Mouse (Mus musculus): ENCODE measurements around the gene C330007P06Rik. TPM values are rescaled to one million over a fixed set of nuclear protein-coding genes. Genes with fewer than 3 reads are reported as not detected.
A peak's percentile ranks its signal among the peaks of the same experiment; 100 is the strongest.
"Not testable (repeated sequence)": the region's sequence is repeated elsewhere in the genome, so short reads cannot be mapped to it uniquely, and the experiment has no call there.

C330007P06Rik gene
- total and polyA plus RNA-seq, 3 experiments, result 7.4 to 17.4 (median 15.7) TPM

DNA sequence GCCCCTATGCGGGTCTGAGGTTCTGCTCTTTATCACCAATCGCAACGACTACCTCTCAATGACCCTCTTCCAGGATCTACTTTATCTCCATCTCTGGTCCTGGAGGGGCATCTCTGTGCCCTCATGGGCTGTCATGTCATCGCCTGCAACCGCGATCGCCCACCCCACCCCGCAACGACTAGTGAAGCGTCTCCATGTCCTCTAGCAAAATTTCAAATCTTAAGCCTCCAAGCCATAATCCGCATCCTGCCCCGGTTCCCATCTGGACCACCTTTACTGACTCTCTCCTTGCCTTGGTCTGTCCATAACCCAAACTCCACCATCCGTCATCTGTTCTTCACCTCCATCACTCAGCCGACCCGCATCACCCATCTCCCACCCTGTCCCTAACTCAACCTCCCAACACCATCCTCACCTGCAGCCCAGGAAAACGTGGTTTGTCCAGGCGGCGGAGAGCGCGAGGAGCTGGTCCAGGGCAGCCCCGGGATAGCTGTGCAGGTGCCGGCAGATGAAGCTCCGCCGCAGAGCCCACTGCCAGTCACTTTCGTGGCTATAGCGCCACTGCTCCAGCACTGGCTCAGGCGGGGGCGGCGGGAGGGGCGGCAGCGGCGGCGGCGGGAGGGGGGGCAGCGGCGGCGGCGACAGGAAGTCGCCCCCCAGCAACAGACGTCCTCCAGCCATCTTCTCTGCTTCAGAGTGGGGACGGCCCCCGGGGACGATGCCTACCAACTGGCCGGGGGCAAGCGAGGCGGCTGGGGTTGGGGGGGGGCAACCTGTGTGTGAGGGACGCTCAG lies 28.6 kb upstream of the C330007P06Rik start, which contains the start of gene Nkrf:
Gene Nkrf (minus strand): TSS at position 579 of the 794 bp plus-strand sequence.
- peak; percentile 25 to 33 for DNase-seq
- 19% methylated on average over 47 of the region's 47 CpGs for WGBS
- Histone ChIP-seq H3K27ac (peak within 1 kb of the TSS; percentile 89), H3K4me1 (ENCODE audit: control insufficient read depth, insufficient read depth, low read length) (no peaks in the 10 kb centered on the region), H3K4me3 (peak within 1 kb of the TSS; percentile 53), H3K79me2 (replicated peaks; ENCODE audit: control insufficient read depth, insufficient read depth, low read length) (no peaks in the 10 kb centered on the region), H3K36me3 (ENCODE audit: control insufficient read depth, insufficient read depth, low read length) (no peaks in the 10 kb centered on the region), H3K27me3 (ENCODE audit: control insufficient read depth, insufficient read depth, low read length) (no peaks in the 10 kb centered on the region), H3K9ac (ENCODE audit: low read depth, low read length) (peak within 1 kb of the TSS; percentile 81)
- TF ChIP-seq EP300 (IDR thresholded peaks at IDR 0.05; ENCODE audit: insufficient read depth, low read depth, low read length), result no peak
- TF ChIP-seq CTCF (IDR thresholded peaks at IDR 0.05), result no peak
- TF ChIP-seq POLR2A (IDR thresholded peaks at IDR 0.05; ENCODE audit: insufficient read depth, low read depth, low read length), result no peak
- intact Hi-C loops (cut with DNase I), result loop anchor here (2.0 to 10.0 kb wide), 3 partner anchors 40 to 138 kb away; no protein-coding TSS in a partner anchor

DNA sequence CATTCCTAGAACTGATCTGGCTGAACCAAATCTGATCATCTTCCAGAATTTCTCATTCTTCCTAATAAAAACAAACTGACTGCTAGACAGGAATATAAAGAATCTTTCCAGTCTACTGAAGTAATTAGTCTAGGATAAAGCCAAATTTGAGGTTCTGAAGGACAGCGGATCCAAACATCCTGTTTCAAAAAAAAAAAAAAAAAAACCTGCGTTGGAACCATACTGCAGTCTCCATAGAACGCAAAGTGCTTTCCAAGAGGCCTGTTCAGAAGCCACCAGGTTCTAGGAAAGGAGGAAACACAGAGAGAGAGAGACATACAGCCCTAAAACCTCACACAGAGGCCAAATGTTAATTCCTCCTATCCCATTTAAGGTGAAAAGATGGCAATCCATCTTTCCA lies 27.7 kb upstream of the C330007P06Rik start:
- Histone ChIP-seq H3K79me2 (replicated peaks; ENCODE audit: control insufficient read depth, insufficient read depth, low read length) (no peaks in the 10 kb centered on the region), H3K27me3 (ENCODE audit: control insufficient read depth, insufficient read depth, low read length) (no peaks in the 10 kb centered on the region), H3K4me1 (ENCODE audit: control insufficient read depth, insufficient read depth, low read length) (no peaks in the 10 kb centered on the region), H3K36me3 (ENCODE audit: control insufficient read depth, insufficient read depth, low read length) (no peaks in the 10 kb centered on the region), H3K9ac (ENCODE audit: low read depth, low read length) (no peak overlapping the region), H3K27ac (no peak overlapping the region), H3K4me3 (no peak overlapping the region)
- intact Hi-C loops (cut with DNase I), result loop anchor here (2.0 to 10.0 kb wide), 3 partner anchors 39 to 137 kb away; no protein-coding TSS in a partner anchor
- TF ChIP-seq EP300 (IDR thresholded peaks at IDR 0.05; ENCODE audit: insufficient read depth, low read depth, low read length) (no peak), POLR2A (IDR thresholded peaks at IDR 0.05; ENCODE audit: insufficient read depth, low read depth, low read length) (no peak), CTCF (IDR thresholded peaks at IDR 0.05) (no peak)
- WGBS, result 26% methylated on average over 3 of the region's 3 CpGs
- DNase-seq, result no peak

DNA sequence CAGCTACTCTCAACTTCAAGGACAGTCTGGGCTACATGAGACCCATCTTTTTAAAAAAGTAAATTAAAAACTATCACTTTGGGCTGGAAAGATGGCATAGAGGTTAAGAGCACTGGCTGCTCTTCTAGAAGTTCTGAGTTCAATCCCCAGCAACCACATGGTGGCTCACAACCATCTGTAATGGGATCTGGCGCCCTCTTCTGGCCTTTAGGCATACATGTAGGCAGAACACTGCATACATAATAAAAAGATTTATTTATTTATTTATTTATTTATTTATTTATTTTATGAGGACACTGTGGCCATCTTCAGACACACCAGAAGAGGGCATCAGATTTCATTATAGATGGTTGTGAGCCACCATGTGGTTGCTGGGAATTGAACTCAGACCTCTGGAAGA lies 25.0 kb upstream of the C330007P06Rik start:
- H3K27ac ChIP-seq; H3K79me2 ChIP-seq (replicated peaks; ENCODE audit: control insufficient read depth, insufficient read depth, low read length); intact Hi-C loops (cut with DNase I); DNase-seq; H3K9ac ChIP-seq (ENCODE audit: low read depth, low read length); H3K4me3 ChIP-seq; H3K4me1 ChIP-seq (ENCODE audit: control insufficient read depth, insufficient read depth, low read length); H3K36me3 ChIP-seq (ENCODE audit: control insufficient read depth, insufficient read depth, low read length); H3K27me3 ChIP-seq (ENCODE audit: control insufficient read depth, insufficient read depth, low read length): not testable (repeated sequence)
- 53% methylated on average over 1 of the region's 1 CpGs for WGBS
- TF ChIP-seq CTCF (IDR thresholded peaks at IDR 0.05), result peak; percentile 66

DNA sequence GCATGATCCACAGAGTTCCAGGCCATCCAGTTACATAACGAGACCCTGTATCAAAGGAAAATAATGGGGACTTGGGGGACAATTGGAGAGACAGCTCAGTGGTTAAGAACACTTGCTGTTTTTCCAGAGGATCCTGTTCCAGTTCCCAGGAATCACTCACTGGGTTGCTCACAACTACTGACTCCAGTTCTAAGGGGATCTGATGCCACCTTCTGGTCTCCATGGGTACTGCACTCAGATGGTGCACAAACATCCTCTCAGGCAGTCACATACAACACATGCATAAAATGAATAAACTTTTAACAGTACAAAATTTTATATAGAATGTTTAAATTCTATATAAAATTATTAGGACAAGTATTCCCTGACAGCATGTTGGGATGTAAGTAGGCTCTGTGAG lies 10.8 kb upstream of the C330007P06Rik start:
- Histone ChIP-seq H3K27me3 (ENCODE audit: control insufficient read depth, insufficient read depth, low read length) (no peaks in the 10 kb centered on the region), H3K27ac (no peak overlapping the region), H3K4me3 (no peak overlapping the region), H3K4me1 (ENCODE audit: control insufficient read depth, insufficient read depth, low read length) (no peaks in the 10 kb centered on the region), H3K79me2 (replicated peaks; ENCODE audit: control insufficient read depth, insufficient read depth, low read length) (no peaks in the 10 kb centered on the region), H3K36me3 (ENCODE audit: control insufficient read depth, insufficient read depth, low read length) (no peaks in the 10 kb centered on the region), H3K9ac (ENCODE audit: low read depth, low read length) (no peak overlapping the region)
- intact Hi-C loops (cut with DNase I), result no loop called here
- no peak for DNase-seq
- WGBS, result 91% methylated on average over 1 of the region's 1 CpGs
- TF ChIP-seq CTCF (IDR thresholded peaks at IDR 0.05) (peak; percentile 55), EP300 (IDR thresholded peaks at IDR 0.05; ENCODE audit: insufficient read depth, low read depth, low read length) (no peak)

DNA sequence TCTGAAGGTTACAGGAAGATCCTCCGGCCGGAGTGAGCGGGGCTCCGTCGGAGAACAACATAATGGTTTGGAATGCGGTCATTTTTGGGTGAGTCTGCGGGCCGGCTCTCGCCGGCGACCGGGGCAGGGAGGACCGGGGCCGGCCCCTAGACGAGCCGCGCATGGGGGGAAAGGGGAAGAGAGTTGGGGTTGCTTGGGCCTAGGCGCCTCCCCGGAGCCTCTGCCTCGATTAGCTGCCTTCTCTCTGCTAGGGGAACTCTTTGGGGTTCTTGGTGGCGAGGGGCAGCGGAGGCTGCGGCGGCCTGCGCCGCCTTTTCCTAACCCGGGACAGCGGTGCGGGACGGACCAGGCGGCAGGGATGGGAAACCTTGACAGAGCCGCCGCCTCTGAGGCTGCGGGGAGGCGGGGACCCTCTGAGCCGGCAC lies 805 bp upstream of the C330007P06Rik start:
- Histone ChIP-seq H3K9ac (ENCODE audit: low read depth, low read length) (peak overlapping the region; percentile 84), H3K36me3 (ENCODE audit: control insufficient read depth, insufficient read depth, low read length) (no peaks in the 10 kb centered on the region), H3K27ac (peak overlapping the region; percentile 81), H3K4me1 (ENCODE audit: control insufficient read depth, insufficient read depth, low read length) (peaks cover 2% of the 10 kb centered on the region; the same call in 1 of the 2 replicates), H3K79me2 (replicated peaks; ENCODE audit: control insufficient read depth, insufficient read depth, low read length) (no peaks in the 10 kb centered on the region), H3K4me3 (peak overlapping the region; percentile 78), H3K27me3 (ENCODE audit: control insufficient read depth, insufficient read depth, low read length) (no peaks in the 10 kb centered on the region)
- intact Hi-C loops (cut with DNase I), result loop anchor here (5.0 kb wide), 1 partner anchor 33 kb away; no protein-coding TSS in a partner anchor
- TF ChIP-seq EP300 (IDR thresholded peaks at IDR 0.05; ENCODE audit: insufficient read depth, low read depth, low read length) (no peak), CTCF (IDR thresholded peaks at IDR 0.05) (no peak), POLR2A (IDR thresholded peaks at IDR 0.05; ENCODE audit: insufficient read depth, low read depth, low read length) (no peak)
- DNase-seq, result no peak
- 10% methylated on average over 36 of the region's 36 CpGs for WGBS

DNA sequence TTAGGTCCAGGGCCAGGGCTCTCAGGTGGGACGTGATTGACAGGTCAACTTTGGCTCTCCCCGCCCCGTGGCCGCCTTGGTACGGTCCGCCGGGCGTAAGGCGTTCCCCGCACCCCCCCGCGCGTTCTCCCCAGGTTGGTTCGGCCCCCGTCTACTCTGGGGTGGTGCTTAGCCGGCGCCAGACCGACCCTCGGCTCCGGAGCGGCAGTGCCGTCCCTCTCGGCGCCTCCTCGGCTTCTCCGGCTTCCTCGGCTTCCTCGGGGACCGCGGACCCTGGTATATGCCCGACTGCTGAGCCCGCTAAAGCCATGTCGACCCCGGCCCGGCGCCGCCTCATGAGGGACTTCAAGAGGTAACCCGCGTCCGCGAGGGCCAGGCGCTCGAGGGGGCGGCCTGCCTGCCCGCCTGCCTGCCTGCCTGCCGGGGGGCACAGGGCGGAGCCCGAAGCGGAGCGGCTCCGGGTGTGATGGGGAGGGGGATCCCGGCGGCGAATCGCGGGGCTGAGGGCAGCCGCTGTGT lies 326 bp upstream of the C330007P06Rik start:
- no peak for TF ChIP-seq CTCF (IDR thresholded peaks at IDR 0.05)
- peak; percentile 85 for TF ChIP-seq POLR2A (IDR thresholded peaks at IDR 0.05; ENCODE audit: insufficient read depth, low read depth, low read length)
- WGBS, result 19% methylated on average over 51 of the region's 57 CpGs
- no peaks in the 10 kb centered on the region for H3K27me3 ChIP-seq (ENCODE audit: control insufficient read depth, insufficient read depth, low read length)
- H3K4me3 ChIP-seq, result peak overlapping the region; percentile 78
- peak overlapping the region; percentile 84 for H3K9ac ChIP-seq (ENCODE audit: low read depth, low read length)
- H3K4me1 ChIP-seq (ENCODE audit: control insufficient read depth, insufficient read depth, low read length), result peaks cover 2% of the 10 kb centered on the region; the same call in 1 of the 2 replicates
- DNase-seq, result peak; percentile 90
- no peaks in the 10 kb centered on the region for H3K79me2 ChIP-seq (replicated peaks; ENCODE audit: control insufficient read depth, insufficient read depth, low read length)
- H3K36me3 ChIP-seq (ENCODE audit: control insufficient read depth, insufficient read depth, low read length), result no peaks in the 10 kb centered on the region
- peak overlapping the region; percentile 81 for H3K27ac ChIP-seq
- intact Hi-C loops (cut with DNase I), result loop anchor here (5.0 kb wide), 1 partner anchor 33 kb away; no protein-coding TSS in a partner anchor
